Mouse (Mus musculus) lung, postnatal 0 days (tissue): Measurements from ENCODE around the gene Lrrc74a.

Experiments
- CTCF ChIP-seq: IDR thresholded peaks from 2 replicates; pipeline ENCODE4 v1.5.1; 2016; ENCODE audit warnings: antibody characterized with exemption, mild to moderate bottlenecking
- EP300 ChIP-seq: IDR thresholded peaks from 2 replicates; pipeline ENCODE4 v1.6.1; 2016; ENCODE audit warnings: antibody characterized with exemption, mild to moderate bottlenecking, control low read depth

DNA sequence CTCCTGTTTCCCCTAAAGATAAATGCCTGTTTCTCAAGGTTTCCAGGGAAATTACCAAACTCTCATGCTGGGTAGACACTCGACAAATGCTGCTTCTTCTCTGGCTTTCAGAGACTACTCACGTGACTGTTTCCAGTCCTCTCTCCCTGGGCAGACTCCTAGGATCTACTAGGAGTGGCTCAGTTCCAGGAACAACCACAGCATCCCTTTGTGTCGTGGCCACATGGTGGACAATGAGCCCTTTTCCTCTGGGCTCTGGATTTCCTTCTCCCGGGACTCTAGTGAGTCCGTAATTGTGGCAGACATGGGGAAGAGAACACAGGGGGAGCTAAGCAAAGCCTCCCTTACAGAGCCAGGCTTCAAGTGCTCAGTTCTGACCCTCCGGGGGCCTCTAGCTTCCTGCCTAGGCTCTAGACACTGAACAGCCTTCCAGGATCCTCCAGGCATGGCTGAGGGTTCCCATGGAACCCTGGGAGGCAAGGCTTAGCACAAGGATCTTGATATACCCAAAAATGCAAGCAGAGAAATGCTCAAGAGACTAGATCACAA, 47.6 kb downstream of the Lrrc74a start:
- TF ChIP-seq CTCF (peak; percentile 41), EP300 (no peak)
